7 mouse cellular contexts compared by ENCODE assay signal in genomic region chr12:103532020-103532648, GRCm38 (mm10). TPM values are rescaled to one million over a fixed set of nuclear protein-coding genes. Genes with fewer than 3 reads are reported as not detected.
DNase-seq lines count a peak whose midpoint lies in the region; ATAC-seq and TF ChIP-seq lines count a peak whose summit lies in the region.

Gene Ppp4r4 (plus strand): TSS chr12:103532283.

- H3K27ac ChIP-seq in bone marrow macrophage, adult 2 months (ENCODE audit: insufficient read depth, low read depth, low read length): no peak within 1 kb of the TSS
- no peak within 1 kb of the TSS for H3K27ac ChIP-seq in embryonic fibroblast, embryonic 13.5 days (ENCODE audit: insufficient read depth, low read length)
- H3K27ac ChIP-seq in limb, embryonic 13.5 days: no peak within 1 kb of the TSS
- H3K27ac ChIP-seq in midbrain, embryonic 16.5 days (ENCODE audit: low read length): peak within 1 kb of the TSS; percentile 62
- no peak within 1 kb of the TSS for H3K27ac ChIP-seq in spleen, adult 2 months (ENCODE audit: insufficient read depth, low read length)

- DNase-seq in heart, adult 9 months (ENCODE audit: low spot score in 2 of 2): peak; percentile 90 to 93
- DNase-seq in kidney, adult 9 months: peak; percentile 96
- DNase-seq in spleen, adult 2 months (ENCODE audit: low read depth in 1 of 2, low spot score in 2 of 2): peak; percentile 64 to 82

- peak; percentile 97 for ATAC-seq in limb, embryonic 13.5 days (ENCODE audit: low FRiP score, low read depth)
- peak; percentile 96 for ATAC-seq in midbrain, embryonic 16.5 days

- no peak for TF ChIP-seq CTCF in bone marrow macrophage, adult 2 months (IDR thresholded peaks at IDR 0.05; ENCODE audit: low read depth, low read length)
- no peak for TF ChIP-seq CTCF in embryonic fibroblast, embryonic 13.5 days (IDR thresholded peaks at IDR 0.05; ENCODE audit: borderline replicate concordance, insufficient read depth, low read length)
- TF ChIP-seq CTCF in spleen, adult 2 months (IDR thresholded peaks at IDR 0.05; ENCODE audit: extremely low read depth, insufficient read depth, insufficient read length, insufficient replicate concordance): no peak

- no peaks in the 10 kb centered on the region for H3K4me1 ChIP-seq in bone marrow macrophage, adult 2 months (ENCODE audit: control insufficient read depth, insufficient read depth, low read length)
- no peaks in the 10 kb centered on the region for H3K4me1 ChIP-seq in embryonic fibroblast, embryonic 13.5 days (ENCODE audit: control insufficient read depth, insufficient read depth, low read length)
- H3K4me1 ChIP-seq in limb, embryonic 13.5 days: peaks cover 8% of the 10 kb centered on the region; the same call in 1 of the 2 replicates
- peaks cover 4% of the 10 kb centered on the region; the same call in 1 of the 2 replicates for H3K4me1 ChIP-seq in midbrain, embryonic 16.5 days (ENCODE audit: control insufficient read depth, insufficient read depth, low read length)
- H3K4me1 ChIP-seq in spleen, adult 2 months (ENCODE audit: control insufficient read depth, insufficient read depth, insufficient read length): peaks cover 8% of the 10 kb centered on the region

- peak within 1 kb of the TSS; percentile 59 for H3K4me3 ChIP-seq in bone marrow macrophage, adult 2 months (ENCODE audit: insufficient read depth, low read length)
- peak within 1 kb of the TSS; percentile 51 for H3K4me3 ChIP-seq in embryonic fibroblast, embryonic 13.5 days (ENCODE audit: insufficient read depth, low read length)
- H3K4me3 ChIP-seq in limb, embryonic 13.5 days: peak within 1 kb of the TSS; percentile 69
- H3K4me3 ChIP-seq in midbrain, embryonic 16.5 days (ENCODE audit: low read depth, low read length): peak within 1 kb of the TSS; percentile 81
- peak within 1 kb of the TSS; percentile 56; the same call in 1 of the 2 replicates for H3K4me3 ChIP-seq in spleen, adult 2 months (ENCODE audit: extremely low read depth, insufficient read depth, insufficient read length)

- H3K9ac ChIP-seq in limb, embryonic 13.5 days: peak within 1 kb of the TSS; percentile 75
- peak within 1 kb of the TSS; percentile 82 for H3K9ac ChIP-seq in midbrain, embryonic 16.5 days (ENCODE audit: low read depth, low read length)

- H3K9me3 ChIP-seq in limb, embryonic 13.5 days: no peaks in the 10 kb centered on the region
- H3K9me3 ChIP-seq in midbrain, embryonic 16.5 days (replicated peaks; ENCODE audit: control insufficient read depth, low read length, poor library complexity, severe bottlenecking): no peaks in the 10 kb centered on the region

- peak within 1 kb of the TSS; percentile 98 for H3K4me2 ChIP-seq in limb, embryonic 13.5 days (replicated peaks)
- peak within 1 kb of the TSS; percentile 75 for H3K4me2 ChIP-seq in midbrain, embryonic 16.5 days (ENCODE audit: low read length)

- H3K36me3 ChIP-seq in limb, embryonic 13.5 days: no peaks in the 10 kb centered on the region
- no peaks in the 10 kb centered on the region for H3K36me3 ChIP-seq in midbrain, embryonic 16.5 days (ENCODE audit: control insufficient read depth, insufficient read depth, low read length)
- no peaks in the 10 kb centered on the region for H3K36me3 ChIP-seq in spleen, adult 2 months (ENCODE audit: control insufficient read depth, insufficient read depth, low read length)

- peaks cover 16% of the 10 kb centered on the region for H3K27me3 ChIP-seq in limb, embryonic 13.5 days
- no peaks in the 10 kb centered on the region; the same call in 1 of the 2 replicates for H3K27me3 ChIP-seq in midbrain, embryonic 16.5 days (ENCODE audit: control insufficient read depth, insufficient read depth, low read depth, low read length)
- peaks cover 14% of the 10 kb centered on the region for H3K27me3 ChIP-seq in spleen, adult 2 months (ENCODE audit: control insufficient read depth, insufficient read depth, low read length)

- TF ChIP-seq POLR2A in bone marrow macrophage, adult 2 months (IDR thresholded peaks at IDR 0.05; ENCODE audit: borderline replicate concordance, low read depth, low read length): no peak
- 0 out of 2 replicates have a peak, but pooled peaks have one; percentile 14 for TF ChIP-seq POLR2A in embryonic fibroblast, embryonic 13.5 days (IDR thresholded peaks at IDR 0.05; ENCODE audit: low read depth, low read length)
- TF ChIP-seq POLR2A in spleen, adult 2 months (IDR thresholded peaks at IDR 0.05; ENCODE audit: low read depth, low read length): no peak

- WGBS in limb, embryonic 13.5 days: under 1% methylated on average over 57 of the region's 74 CpGs
- under 1% methylated on average over 43 of the region's 74 CpGs for WGBS in midbrain, embryonic 16.5 days
- 1% methylated on average over 53 of the region's 74 CpGs for WGBS in spleen, adult 2 months

RNA-seq across cellular contexts. Expression of gene Ppp4r4, which starts in this region (rescaled TPM):
- polyA plus RNA-seq in bone marrow macrophage, adult 2 months (2012; ENCODE audit: insufficient read depth, insufficient read length, missing spikeins): 0.49 TPM in 1 of 2 replicates, not detected in the other
- 0.92 and 4.2 TPM in 2 replicates for polyA plus RNA-seq in embryonic fibroblast, embryonic 13.5 days (2011; ENCODE audit: insufficient read length, low read depth, missing spikeins)
- polyA plus RNA-seq in limb, embryonic 13.5 days (2015; fragmentation: Nextera tagmentation; extraction: Ambion mirVana): 0.89 and 1.1 TPM in 2 replicates
- polyA plus RNA-seq in midbrain, embryonic 16.5 days (2015; fragmentation: Nextera tagmentation; extraction: Ambion mirVana): 2.8 and 3.6 TPM in 2 replicates
- 0.08 and 0.22 TPM in 2 replicates for polyA plus RNA-seq in spleen, adult 2 months (2012; rRNA removed)

Comparison
In these comparisons a context has a peak if more than half of its experiments do, and no peak if none do; other contexts are left out.
1. Peak in DNase-seq and H3K4me3 ChIP-seq in spleen, adult 2 months; RNA of the gene not detected or under 1 TPM.